Mouse (Mus musculus): Measurements from ENCODE around the gene 1700028P14Rik.
"Not testable (repeated sequence)": the region's sequence is repeated elsewhere in the genome, so short reads cannot be mapped to it uniquely, and the experiment has no call there.

Gene 1700028P14Rik

GRCm38 (mm10) chr19:23652644-23653043, at the start of gene 1700028P14Rik:
1700028P14Rik (minus strand) TSS chr19:23652812.
- DNase-seq, result peak; percentile 15

GRCm38 (mm10) chr19:23699131-23699530, 46.5 kb upstream of the 1700028P14Rik start:
- no peak for DNase-seq

GRCm38 (mm10) chr19:23698366-23698765, 45.8 kb upstream of the 1700028P14Rik start:
- no peak for DNase-seq

- no peak for DNase-seq
These were observed 45.2 kb upstream of the 1700028P14Rik start for GRCm38 (mm10) chr19:23697861-23698260.

- peak; percentile 79 for DNase-seq
These were observed 41.7 kb upstream of the 1700028P14Rik start for GRCm38 (mm10) chr19:23694344-23694743.

- DNase-seq, result no peak
These were observed 35.9 kb upstream of the 1700028P14Rik start for GRCm38 (mm10) chr19:23688421-23688946.

- peak; percentile 89 for DNase-seq
These were observed 34.8 kb upstream of the 1700028P14Rik start, which contains the start of gene Ptar1 for GRCm38 (mm10) chr19:23687296-23688021. Ptar1 (plus strand) TSS chr19:23687429.

GRCm38 (mm10) chr19:23686962-23687295, 34.3 kb upstream of the 1700028P14Rik start:
- no peak for DNase-seq

GRCm38 (mm10) chr19:23675656-23676055, 23.0 kb upstream of the 1700028P14Rik start:
- DNase-seq, result not testable (repeated sequence)

- no peak for DNase-seq
These were observed 20.4 kb upstream of the 1700028P14Rik start for GRCm38 (mm10) chr19:23673021-23673420.

GRCm38 (mm10) chr19:23668142-23668655, 15.6 kb upstream of the 1700028P14Rik start:
- no peak for DNase-seq

GRCm38 (mm10) chr19:23664083-23664482, 11.5 kb upstream of the 1700028P14Rik start:
- DNase-seq, result no peak

- no peak for DNase-seq
These were observed 5.7 kb upstream of the 1700028P14Rik start for GRCm38 (mm10) chr19:23658350-23658749.

- no peak for DNase-seq
These were observed 4.8 kb upstream of the 1700028P14Rik start for GRCm38 (mm10) chr19:23657261-23657932.

GRCm38 (mm10) chr19:23653154-23653553, 542 bp upstream of the 1700028P14Rik start:
- DNase-seq, result no peak

GRCm38 (mm10) chr19:23647308-23647707, 5.3 kb downstream of the 1700028P14Rik start:
- no peak for DNase-seq

- no peak for DNase-seq
These were observed 7.3 kb downstream of the 1700028P14Rik start for GRCm38 (mm10) chr19:23645347-23645746.

- DNase-seq, result no peak
These were observed 8.8 kb downstream of the 1700028P14Rik start for GRCm38 (mm10) chr19:23643819-23644218.

- DNase-seq, result no peak
These were observed 15.8 kb downstream of the 1700028P14Rik start for GRCm38 (mm10) chr19:23636786-23637185.

- DNase-seq, result no peak
These were observed 20.8 kb downstream of the 1700028P14Rik start for GRCm38 (mm10) chr19:23631611-23632492.

GRCm38 (mm10) chr19:23614268-23614667, 38.3 kb downstream of the 1700028P14Rik start:
- no peak for DNase-seq

GRCm38 (mm10) chr19:23609724-23610123, 42.9 kb downstream of the 1700028P14Rik start:
- DNase-seq, result no peak

- DNase-seq, result no peak
These were observed 44.7 kb downstream of the 1700028P14Rik start for GRCm38 (mm10) chr19:23607951-23608350.
